Mouse (Mus musculus) neural tube, embryonic 14.5 days (tissue): ENCODE data around the gene Col18a1. TPM values are rescaled to one million over a fixed set of nuclear protein-coding genes. Genes with fewer than 3 reads are reported as not detected.

ENCODE experiments used
- ATAC-seq: fragments of 200-750 bp; cut with Nextera tagmentation; 2 replicates; pipeline ENCODE4 v1.8.0; 2017; ENCODE audit warnings: low read depth, mild to moderate bottlenecking, moderate TSS enrichment, moderate library complexity
- H3K27ac ChIP-seq: fragments of 300-500 bp; sonication (generic); 2 replicates; pipeline ENCODE4 v1.5.1; 2014; ENCODE audit warnings: low read depth, mild to moderate bottlenecking, control low read depth, low read length, moderate library complexity, mixed read lengths
- H3K27me3 ChIP-seq: fragments of 300-500 bp; sonication (generic); 2 replicates; pipeline ENCODE4 v1.6.1; 2014; ENCODE audit warnings: low read length; ENCODE audit not compliant: control insufficient read depth, insufficient read depth
- H3K36me3 ChIP-seq: fragments of 300-500 bp; sonication (generic); 2 replicates; pipeline ENCODE4 v1.6.1; 2014; ENCODE audit warnings: low read length, mixed read lengths; ENCODE audit not compliant: control insufficient read depth, insufficient read depth
- H3K4me1 ChIP-seq: fragments of 300-500 bp; sonication (generic); 2 replicates; pipeline ENCODE4 v1.6.1; 2014; ENCODE audit warnings: low read length; ENCODE audit not compliant: control insufficient read depth, insufficient read depth
- H3K4me2 ChIP-seq: fragments of 300-500 bp; sonication (generic); 2 replicates; pipeline ENCODE4 v1.6.1; 2014; ENCODE audit warnings: mild to moderate bottlenecking, low read depth, low read length, control low read depth
- H3K4me3 ChIP-seq: fragments of 300-500 bp; sonication (generic); 2 replicates; pipeline ENCODE4 v1.5.1; 2014; ENCODE audit warnings: low read depth, low read length, control low read depth, mixed read lengths
- H3K9ac ChIP-seq: fragments of 300-500 bp; sonication (generic); replicated peaks from 2 replicates; pipeline ENCODE4 v1.6.1; 2014; ENCODE audit warnings: low read depth, mild to moderate bottlenecking, control low read depth, low read length, mixed read lengths
- H3K9me3 ChIP-seq: fragments of 300-500 bp; sonication (generic); 2 replicates; pipeline ENCODE4 v1.6.1; 2016; ENCODE audit warnings: low read length; ENCODE audit not compliant: control insufficient read depth
- WGBS: fragments of 180-500 bp; shearing (Covaris S2); extraction: QIAGEN DNeasy Blood & Tissue Kit; methylation state at CpG from one replicate; pipeline ENCODE4 v1.1.7; 2014; 5-methylcytosine and 5-hydroxymethylcytosine counted together
- polyA plus RNA-seq: library from polyadenylated mRNA; unstranded; fragments of >200 nt; fragmentation: Nextera tagmentation; extraction: Ambion mirVana; gene quantifications from 2 replicates; pipeline ENCODE4 v1.2.1, GENCODE M21; 2014

Gene Col18a1
- polyA plus RNA-seq, 1 experiment from 2014 or later = 5.3 TPM

GRCm38 (mm10) chr10:77097890-77098200 is 68.5 kb downstream of the Col18a1 start:
- H3K9ac ChIP-seq = no peak overlapping the region
- no peaks in the 10 kb centered on the region for H3K36me3 ChIP-seq
- no peak overlapping the region for H3K4me3 ChIP-seq
- no peaks in the 10 kb centered on the region for H3K4me1 ChIP-seq
- H3K9me3 ChIP-seq = no peaks in the 10 kb centered on the region
- no peaks in the 10 kb centered on the region for H3K27me3 ChIP-seq
- ATAC-seq = no peak
- no peak overlapping the region for H3K4me2 ChIP-seq
- WGBS = 87% methylated on average over 4 of the region's 4 CpGs
- no peak overlapping the region for H3K27ac ChIP-seq

GRCm38 (mm10) chr10:77097006-77097889 is 69.1 kb downstream of the Col18a1 start:
- WGBS = 55% methylated on average over 12 of the region's 12 CpGs
- ATAC-seq = no peak

GRCm38 (mm10) chr10:77095666-77096065 is 70.7 kb downstream of the Col18a1 start:
- 94% methylated on average over 3 of the region's 3 CpGs for WGBS
- no peak for ATAC-seq
- H3K27me3 ChIP-seq = no peaks in the 10 kb centered on the region
- H3K36me3 ChIP-seq = no peaks in the 10 kb centered on the region
- no peak overlapping the region for H3K4me3 ChIP-seq
- no peak overlapping the region for H3K9ac ChIP-seq
- H3K4me2 ChIP-seq = no peak overlapping the region
- no peak overlapping the region for H3K27ac ChIP-seq
- no peaks in the 10 kb centered on the region for H3K9me3 ChIP-seq
- H3K4me1 ChIP-seq = no peaks in the 10 kb centered on the region

More at GRCm38 (mm10) chr10:77097006-77097889, 69.1 kb downstream of the Col18a1 start:
- Histone ChIP-seq H3K4me3 (no peak overlapping the region), H3K27me3 (no peaks in the 10 kb centered on the region), H3K4me2 (no peak overlapping the region), H3K27ac (no peak overlapping the region), H3K4me1 (no peaks in the 10 kb centered on the region), H3K9ac (no peak overlapping the region), H3K9me3 (no peaks in the 10 kb centered on the region), H3K36me3 (no peaks in the 10 kb centered on the region)

GRCm38 (mm10) chr10:77093817-77094216 is 72.5 kb downstream of the Col18a1 start:
- H3K27me3 ChIP-seq = no peaks in the 10 kb centered on the region
- no peaks in the 10 kb centered on the region for H3K36me3 ChIP-seq
- ATAC-seq = no peak
- H3K9me3 ChIP-seq = no peaks in the 10 kb centered on the region
- H3K4me2 ChIP-seq = no peak overlapping the region
- no peaks in the 10 kb centered on the region for H3K4me1 ChIP-seq
- H3K9ac ChIP-seq = no peak overlapping the region
- no peak overlapping the region for H3K4me3 ChIP-seq
- H3K27ac ChIP-seq = no peak overlapping the region

GRCm38 (mm10) chr10:77091538-77092097 is 74.7 kb downstream of the Col18a1 start:
- no peak for ATAC-seq
- Histone ChIP-seq H3K4me2 (no peak overlapping the region), H3K27ac (no peak overlapping the region), H3K36me3 (no peaks in the 10 kb centered on the region), H3K27me3 (no peaks in the 10 kb centered on the region), H3K4me3 (no peak overlapping the region), H3K4me1 (no peaks in the 10 kb centered on the region), H3K9ac (no peak overlapping the region), H3K9me3 (no peaks in the 10 kb centered on the region)
- 87% methylated on average over 4 of the region's 4 CpGs for WGBS

- ATAC-seq = no peak
- 89% methylated on average over 5 of the region's 5 CpGs for WGBS
Observed at GRCm38 (mm10) chr10:77090063-77090462, 76.3 kb downstream of the Col18a1 start.

GRCm38 (mm10) chr10:77089336-77089735 is 77.0 kb downstream of the Col18a1 start:
- Histone ChIP-seq H3K4me3 (no peak overlapping the region), H3K36me3 (no peaks in the 10 kb centered on the region), H3K4me1 (no peaks in the 10 kb centered on the region), H3K27me3 (no peaks in the 10 kb centered on the region), H3K9me3 (no peaks in the 10 kb centered on the region), H3K27ac (no peak overlapping the region), H3K9ac (no peak overlapping the region), H3K4me2 (no peak overlapping the region)
- ATAC-seq = no peak
- WGBS = 72% methylated on average over 8 of the region's 8 CpGs

More at GRCm38 (mm10) chr10:77090063-77090462, 76.3 kb downstream of the Col18a1 start:
- Histone ChIP-seq H3K27me3 (no peaks in the 10 kb centered on the region), H3K4me2 (no peak overlapping the region), H3K36me3 (no peaks in the 10 kb centered on the region), H3K9me3 (no peaks in the 10 kb centered on the region), H3K9ac (no peak overlapping the region), H3K4me1 (no peaks in the 10 kb centered on the region), H3K27ac (no peak overlapping the region), H3K4me3 (no peak overlapping the region)

GRCm38 (mm10) chr10:77084568-77084967 is 81.8 kb downstream of the Col18a1 start:
- Histone ChIP-seq H3K36me3 (no peaks in the 10 kb centered on the region), H3K9ac (no peak overlapping the region), H3K9me3 (no peaks in the 10 kb centered on the region), H3K27me3 (no peaks in the 10 kb centered on the region), H3K4me2 (no peak overlapping the region), H3K4me3 (no peak overlapping the region), H3K27ac (no peak overlapping the region), H3K4me1 (no peaks in the 10 kb centered on the region)
- WGBS = 58% methylated on average over 1 of the region's 1 CpGs
- no peak for ATAC-seq

GRCm38 (mm10) chr10:77082921-77083320 is 83.4 kb downstream of the Col18a1 start:
- ATAC-seq = no peak
- WGBS = 72% methylated on average over 5 of the region's 5 CpGs
- H3K27ac ChIP-seq = no peak overlapping the region

More at GRCm38 (mm10) chr10:77082921-77083320, 83.4 kb downstream of the Col18a1 start:
- no peaks in the 10 kb centered on the region for H3K27me3 ChIP-seq
- no peak overlapping the region for H3K4me2 ChIP-seq
- no peaks in the 10 kb centered on the region for H3K36me3 ChIP-seq
- no peak overlapping the region for H3K9ac ChIP-seq
- no peaks in the 10 kb centered on the region for H3K9me3 ChIP-seq
- no peak overlapping the region for H3K4me3 ChIP-seq
- no peaks in the 10 kb centered on the region for H3K4me1 ChIP-seq
